Mouse (Mus musculus) lung, adult 2 months (tissue): ENCODE results near the gene Synpr.
"Not testable (repeated sequence)": the region's sequence is repeated elsewhere in the genome, so short reads cannot be mapped to it uniquely, and the experiment has no call there.

ENCODE experiments used
- CTCF ChIP-seq: fragments of 200-500 bp; IDR thresholded peaks from 2 replicates; pipeline ENCODE4 v1.5.1; 2011; ENCODE audit warnings: mild to moderate bottlenecking, low read length, control low read depth; ENCODE audit not compliant: insufficient read depth
- POLR2A ChIP-seq: fragments of 200-500 bp; IDR thresholded peaks from 2 replicates; pipeline ENCODE4 v1.6.1; 2011; ENCODE audit warnings: low read depth, mild to moderate bottlenecking, control low read depth, low read length, borderline replicate concordance; ENCODE audit errors: extremely low read depth

DNA sequence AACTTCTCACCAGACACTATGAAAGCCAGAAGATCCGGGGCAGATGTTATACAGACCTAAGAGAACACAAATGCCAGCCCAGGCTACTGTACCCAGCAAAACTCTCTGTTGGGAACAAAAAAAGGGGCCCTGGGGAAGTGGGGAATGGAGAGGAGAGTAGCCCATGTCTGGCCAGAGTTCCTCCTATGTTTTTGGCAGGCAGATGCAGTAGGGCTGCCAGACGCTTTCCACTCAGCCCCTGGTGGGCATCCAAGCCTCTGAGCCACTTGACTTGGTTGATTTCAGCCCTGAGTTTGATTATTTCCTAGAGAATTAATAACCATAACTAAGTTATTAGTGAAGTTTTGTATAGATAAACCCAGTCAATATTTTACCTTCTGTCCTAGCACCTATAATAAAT, 29.8 kb upstream of the Synpr start:
- not testable (repeated sequence) for TF ChIP-seq CTCF, POLR2A
